Mouse (Mus musculus) retina, embryonic 14.5 days (tissue): ENCODE data around the gene Ak6.
A peak's percentile ranks its signal among the peaks of the same experiment; 100 is the strongest.

Experiments used
- DNase-seq: peaks from one replicate; pipeline ENCODE4 v3.0.0-alpha.2; 2015; ENCODE audit warnings: low spot score

Gene Ak6

GRCm38 (mm10) chr13:100650550-100651438 lies at the start of gene Ak6, which contains the start of gene Rad17:
Gene Ak6, plus strand, starts transcription at chr13:100650979.
Gene Rad17, minus strand, starts transcription at chr13:100651051.
- peak; percentile 92 for DNase-seq

GRCm38 (mm10) chr13:100601034-100601433 lies 49.7 kb upstream of the Ak6 start:
- DNase-seq, result no peak

- DNase-seq, result no peak
Observed at GRCm38 (mm10) chr13:100602239-100602902, 48.4 kb upstream of the Ak6 start.

- no peak for DNase-seq
Observed at GRCm38 (mm10) chr13:100603031-100603737, 47.6 kb upstream of the Ak6 start.

- no peak for DNase-seq
Observed at GRCm38 (mm10) chr13:100603738-100604095, 47.1 kb upstream of the Ak6 start.

- DNase-seq, result no peak
Observed at GRCm38 (mm10) chr13:100605845-100606244, 44.9 kb upstream of the Ak6 start.

GRCm38 (mm10) chr13:100607756-100608155 lies 43.0 kb upstream of the Ak6 start:
- no peak for DNase-seq

- DNase-seq, result no peak
Observed at GRCm38 (mm10) chr13:100611266-100611665, 39.5 kb upstream of the Ak6 start.

GRCm38 (mm10) chr13:100612251-100612650 lies 38.5 kb upstream of the Ak6 start:
- DNase-seq, result no peak

- peak; percentile 12 for DNase-seq
Observed at GRCm38 (mm10) chr13:100612903-100613302, 37.9 kb upstream of the Ak6 start.

GRCm38 (mm10) chr13:100616181-100617087 lies 34.3 kb upstream of the Ak6 start, which contains the start of gene Marveld2:
Gene Marveld2, minus strand, starts transcription at chr13:100616971.
- peak; percentile 43 for DNase-seq

- no peak for DNase-seq
Observed at GRCm38 (mm10) chr13:100617583-100617982, 33.2 kb upstream of the Ak6 start.

- no peak for DNase-seq
Observed at GRCm38 (mm10) chr13:100622241-100622640, 28.5 kb upstream of the Ak6 start.

- no peak for DNase-seq
Observed at GRCm38 (mm10) chr13:100634106-100634691, 16.6 kb upstream of the Ak6 start.

- DNase-seq, result no peak
Observed at GRCm38 (mm10) chr13:100642471-100643209, 8.1 kb upstream of the Ak6 start.

GRCm38 (mm10) chr13:100648223-100648622 lies 2.6 kb upstream of the Ak6 start:
- DNase-seq, result no peak

- DNase-seq, result no peak
Observed at GRCm38 (mm10) chr13:100651439-100652186, 834 bp downstream of the Ak6 start, which contains the start of gene Taf9. Gene Taf9, plus strand, starts transcription at chr13:100651579.

GRCm38 (mm10) chr13:100658091-100658490 lies 7.3 kb downstream of the Ak6 start:
- no peak for DNase-seq

GRCm38 (mm10) chr13:100659864-100660456 lies 9.2 kb downstream of the Ak6 start:
- DNase-seq, result peak; percentile 80
